14 mouse cellular contexts compared by ENCODE assay signal in the genomic region with DNA sequence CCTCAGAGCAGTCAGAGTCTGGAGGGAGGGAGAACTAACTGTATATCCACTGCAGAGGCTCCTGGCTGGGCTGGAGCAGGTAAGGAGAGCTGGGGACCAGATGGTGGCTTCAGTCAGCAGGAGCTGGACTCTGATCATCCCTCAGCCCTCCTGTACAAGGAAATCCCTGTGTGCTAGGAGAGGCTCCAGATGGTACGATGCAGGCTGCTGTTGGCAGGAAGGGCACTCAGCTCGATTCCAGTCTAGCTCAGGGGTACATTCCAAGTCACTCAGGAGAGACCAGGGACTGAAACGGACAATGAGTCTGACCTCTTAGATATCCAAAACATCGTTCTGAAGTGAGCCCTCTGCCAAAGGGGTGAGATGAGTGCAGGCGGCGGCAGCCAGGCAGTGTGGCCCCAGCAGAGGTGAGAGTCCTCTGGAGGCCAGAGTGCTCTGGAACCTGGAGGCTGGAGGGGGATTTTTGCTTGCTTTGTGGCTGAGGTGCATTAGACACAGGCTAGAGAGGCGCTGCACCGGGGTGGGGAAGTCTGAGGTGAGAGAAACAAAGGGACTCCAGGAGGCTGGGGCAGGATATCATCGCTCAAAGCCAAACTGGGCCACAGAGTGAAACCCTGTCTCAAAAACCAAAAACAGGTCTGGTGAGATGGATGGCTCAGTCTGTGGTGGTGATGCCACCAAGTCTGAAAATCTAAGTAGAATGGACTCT. TPM values are rescaled to one million over a fixed set of nuclear protein-coding genes. Genes with fewer than 3 reads are reported as not detected.
DNase-seq lines count a peak whose midpoint lies in the region; ATAC-seq and TF ChIP-seq lines count a peak whose summit lies in the region.
"Had no signal": no experiment of that assay in that cellular context is flagged by ENCODE, and none has a peak within 500 bp of the region (broad histone marks: within the 10 kb centered on the region; RNA-seq: fewer than 3 reads in every experiment).

No protein-coding gene starts in this region.

- 0 out of 2 replicates have a peak overlapping the region, but pooled peaks have one; percentile 11 for H3K9ac ChIP-seq in heart, embryonic 16.5 days (ENCODE audit: low read length)
- peak overlapping the region; percentile 39 for H3K9ac ChIP-seq in stomach, embryonic 16.5 days (ENCODE audit: low read length)
- no peak overlapping the region; the same call in 1 of the 2 replicates for H3K9ac ChIP-seq in stomach, postnatal 0 days (ENCODE audit: low read length)
- peak overlapping the region; percentile 36; the same call in 1 of the 2 replicates for H3K9ac ChIP-seq in embryonic facial prominence, embryonic 13.5 days
- H3K9ac ChIP-seq: lung, embryonic 15.5 days had no signal

- H3K4me1 ChIP-seq in heart, embryonic 16.5 days (ENCODE audit: control insufficient read depth, insufficient read depth, low read length), result peaks cover 10% of the 10 kb centered on the region
- peaks cover 9% of the 10 kb centered on the region for H3K4me1 ChIP-seq in stomach, embryonic 16.5 days (ENCODE audit: control insufficient read depth, insufficient read depth, low read length)
- H3K4me1 ChIP-seq in stomach, postnatal 0 days (replicated peaks; ENCODE audit: control insufficient read depth, insufficient read depth), result no peaks in the 10 kb centered on the region
- peaks cover 8% of the 10 kb centered on the region; the same call in 1 of the 2 replicates for H3K4me1 ChIP-seq in embryonic facial prominence, embryonic 13.5 days

- no peak for TF ChIP-seq EP300 in stomach, postnatal 0 days (optimal IDR thresholded peaks at IDR 0.05)

- H3K4me3 ChIP-seq in heart, embryonic 16.5 days (ENCODE audit: low read length), result no peak overlapping the region
- H3K4me3 ChIP-seq in stomach, embryonic 16.5 days (replicated peaks; ENCODE audit: low read length), result no peak overlapping the region
- no peak overlapping the region for H3K4me3 ChIP-seq in stomach, postnatal 0 days (ENCODE audit: low read depth, low read length)
- H3K4me3 ChIP-seq in embryonic facial prominence, embryonic 13.5 days, result no peak overlapping the region
- H3K4me3 ChIP-seq: lung, embryonic 15.5 days had no signal

- no peak for TF ChIP-seq CTCF in stomach, postnatal 0 days (IDR thresholded peaks at IDR 0.05; ENCODE audit: low read depth)

- H3K4me2 ChIP-seq in heart, embryonic 16.5 days (ENCODE audit: low read depth, low read length), result no peak overlapping the region
- no peak overlapping the region for H3K4me2 ChIP-seq in stomach, embryonic 16.5 days (ENCODE audit: low read depth, low read length)
- H3K4me2 ChIP-seq in stomach, postnatal 0 days (replicated peaks; ENCODE audit: low read depth), result no peak overlapping the region
- H3K4me2 ChIP-seq in embryonic facial prominence, embryonic 13.5 days, result no peak overlapping the region
- H3K4me2 ChIP-seq: lung, embryonic 15.5 days had no signal

- intact Hi-C loops in heart, postnatal 25 days (cut with DNase I), result no loop called here

- no peaks in the 10 kb centered on the region for H3K36me3 ChIP-seq in heart, embryonic 16.5 days (ENCODE audit: control insufficient read depth, insufficient read depth)
- H3K36me3 ChIP-seq in stomach, embryonic 16.5 days (ENCODE audit: control insufficient read depth, insufficient read depth, low read length), result no peaks in the 10 kb centered on the region
- no peaks in the 10 kb centered on the region for H3K36me3 ChIP-seq in stomach, postnatal 0 days (ENCODE audit: control insufficient read depth, insufficient read depth, low read length)
- H3K36me3 ChIP-seq in embryonic facial prominence, embryonic 13.5 days, result no peaks in the 10 kb centered on the region
- H3K36me3 ChIP-seq: lung, embryonic 15.5 days had no signal

- H3K9me3 ChIP-seq in heart, embryonic 16.5 days (replicated peaks; ENCODE audit: control insufficient read depth, low read length), result no peaks in the 10 kb centered on the region
- no peaks in the 10 kb centered on the region for H3K9me3 ChIP-seq in stomach, embryonic 16.5 days (replicated peaks; ENCODE audit: control insufficient read depth, low read length)
- no peaks in the 10 kb centered on the region for H3K9me3 ChIP-seq in stomach, postnatal 0 days (ENCODE audit: control insufficient read depth, low read length)
- H3K9me3 ChIP-seq in embryonic facial prominence, embryonic 13.5 days, result no peaks in the 10 kb centered on the region
- H3K9me3 ChIP-seq: lung, embryonic 15.5 days had no signal

- ATAC-seq in heart, embryonic 16.5 days (replicated peaks; ENCODE audit: extremely low read depth, insufficient read depth, low FRiP score), result no peak
- ATAC-seq in stomach, embryonic 16.5 days (ENCODE audit: insufficient read depth, low FRiP score), result no peak
- ATAC-seq in stomach, postnatal 0 days (ENCODE audit: low FRiP score, low TSS enrichment), result no peak
- ATAC-seq in embryonic facial prominence, embryonic 13.5 days (ENCODE audit: insufficient number of reproducible peaks, insufficient read depth, low FRiP score, low TSS enrichment, low read depth), result no peak
- ATAC-seq: forebrain, embryonic 14.5 days; midbrain, embryonic 16.5 days had no signal

- 44% methylated on average over 9 of the region's 9 CpGs for WGBS in heart, embryonic 16.5 days
- WGBS in stomach, embryonic 16.5 days, result 40% methylated on average over 9 of the region's 9 CpGs
- WGBS in stomach, postnatal 0 days, result 41% methylated on average over 9 of the region's 9 CpGs
- WGBS in embryonic facial prominence, embryonic 13.5 days, result 35% methylated on average over 9 of the region's 9 CpGs

- no peaks in the 10 kb centered on the region for H3K27me3 ChIP-seq in heart, embryonic 16.5 days (ENCODE audit: control insufficient read depth, insufficient read depth, low read length)
- no peaks in the 10 kb centered on the region for H3K27me3 ChIP-seq in stomach, embryonic 16.5 days (ENCODE audit: control insufficient read depth, insufficient read depth, low read length)
- no peaks in the 10 kb centered on the region for H3K27me3 ChIP-seq in stomach, postnatal 0 days (ENCODE audit: control insufficient read depth, insufficient read depth, low read length)
- no peaks in the 10 kb centered on the region for H3K27me3 ChIP-seq in embryonic facial prominence, embryonic 13.5 days
- H3K27me3 ChIP-seq: lung, embryonic 15.5 days had no signal

- no peak overlapping the region for H3K27ac ChIP-seq in heart, embryonic 16.5 days (ENCODE audit: low read length)
- no peak overlapping the region for H3K27ac ChIP-seq in stomach, embryonic 16.5 days (ENCODE audit: low read length)
- no peak overlapping the region for H3K27ac ChIP-seq in stomach, postnatal 0 days (replicated peaks)
- H3K27ac ChIP-seq in embryonic facial prominence, embryonic 13.5 days, result peak overlapping the region; percentile 13; the same call in 1 of the 2 replicates
- H3K27ac ChIP-seq: lung, embryonic 15.5 days had no signal

- no peak for DNase-seq in heart, postnatal 25 days (ENCODE audit: low spot score)
- DNase-seq in stomach, postnatal 0 days (ENCODE audit: low spot score), result no peak
- DNase-seq in thymus, postnatal 4 days, result peak; percentile 62
- no peak for DNase-seq in layer of hippocampus, adult 18-20 months (ENCODE audit: low spot score in 2 of 2)
- DNase-seq in left cerebral cortex, adult 11 months (ENCODE audit: low spot score), result no peak
- DNase-seq: adrenal gland, postnatal 36 days; spleen, adult 18-20 months had no signal

RNA-seq across cellular contexts. Expression of a gene that starts 5.3 kb away (rescaled TPM):
- polyA plus RNA-seq in heart, embryonic 16.5 days (2015; fragmentation: Nextera tagmentation; extraction: Ambion mirVana), result 149 and 156 TPM in 2 replicates
- total RNA-seq in heart, postnatal 25 days (2021), result 10 to 100 TPM; 51.7 to 57.3 TPM
- 184 and 201 TPM in 2 replicates for polyA plus RNA-seq in stomach, embryonic 16.5 days (2015; fragmentation: Nextera tagmentation; extraction: Ambion mirVana)
- polyA plus RNA-seq in stomach, postnatal 0 days (2015; fragmentation: Nextera tagmentation; extraction: Ambion mirVana), result 88.7 and 97.1 TPM in 2 replicates
- polyA plus RNA-seq in embryonic facial prominence, embryonic 13.5 days (2015; fragmentation: Nextera tagmentation; extraction: Ambion mirVana), result 313 and 339 TPM in 2 replicates
- total RNA-seq in layer of hippocampus, adult 18-20 months (2021), result 10 to 100 TPM; 54.9 to 56.1 TPM

RNA-seq across cellular contexts. Expression of a gene that starts 32.1 kb away (rescaled TPM):
- 1.1 and 1.8 TPM in 2 replicates for polyA plus RNA-seq in heart, embryonic 16.5 days (2015; fragmentation: Nextera tagmentation; extraction: Ambion mirVana)
- total RNA-seq in heart, postnatal 25 days (2021), result under 1 TPM; 0.18 to 0.42 TPM
- polyA plus RNA-seq in stomach, embryonic 16.5 days (2015; fragmentation: Nextera tagmentation; extraction: Ambion mirVana), result 16.6 and 17.6 TPM in 2 replicates
- polyA plus RNA-seq in stomach, postnatal 0 days (2015; fragmentation: Nextera tagmentation; extraction: Ambion mirVana), result 0.78 and 1.2 TPM in 2 replicates
- polyA plus RNA-seq in embryonic facial prominence, embryonic 13.5 days (2015; fragmentation: Nextera tagmentation; extraction: Ambion mirVana), result 0.87 and 4.4 TPM in 2 replicates
- total RNA-seq in layer of hippocampus, adult 18-20 months (2021), result not detected
- total RNA-seq: layer of hippocampus, postnatal 10 days had no signal
- polyA plus RNA-seq: forebrain, embryonic 14.5 days; midbrain, embryonic 16.5 days had no signal

RNA-seq across cellular contexts. Expression of a gene that starts 43.7 kb away (rescaled TPM):
- 52.1 and 62.3 TPM in 2 replicates for polyA plus RNA-seq in heart, embryonic 16.5 days (2015; fragmentation: Nextera tagmentation; extraction: Ambion mirVana)
- total RNA-seq in heart, postnatal 25 days (2021), result 10 to 100 TPM; 15.5 to 16.5 TPM
- polyA plus RNA-seq in stomach, embryonic 16.5 days (2015; fragmentation: Nextera tagmentation; extraction: Ambion mirVana), result 90.7 and 101 TPM in 2 replicates
- polyA plus RNA-seq in stomach, postnatal 0 days (2015; fragmentation: Nextera tagmentation; extraction: Ambion mirVana), result 65.1 and 67.7 TPM in 2 replicates
- 88.1 and 105 TPM in 2 replicates for polyA plus RNA-seq in embryonic facial prominence, embryonic 13.5 days (2015; fragmentation: Nextera tagmentation; extraction: Ambion mirVana)
- 10 to 100 TPM; 16.0 to 17.4 TPM for total RNA-seq in layer of hippocampus, adult 18-20 months (2021)

RNA-seq across cellular contexts. Expression of a gene that starts 56.2 kb away (rescaled TPM):
- 8.6 and 11.1 TPM in 2 replicates for polyA plus RNA-seq in heart, embryonic 16.5 days (2015; fragmentation: Nextera tagmentation; extraction: Ambion mirVana)
- total RNA-seq in heart, postnatal 25 days (2021), result 1 to 10 TPM; 5.0 to 5.4 TPM
- polyA plus RNA-seq in stomach, embryonic 16.5 days (2015; fragmentation: Nextera tagmentation; extraction: Ambion mirVana), result 9.9 and 11.0 TPM in 2 replicates
- polyA plus RNA-seq in stomach, postnatal 0 days (2015; fragmentation: Nextera tagmentation; extraction: Ambion mirVana), result 6.5 and 7.5 TPM in 2 replicates
- 8.3 and 9.3 TPM in 2 replicates for polyA plus RNA-seq in embryonic facial prominence, embryonic 13.5 days (2015; fragmentation: Nextera tagmentation; extraction: Ambion mirVana)
- 1 to 10 TPM; 4.8 to 5.3 TPM for total RNA-seq in layer of hippocampus, adult 18-20 months (2021)
